Mouse (Mus musculus) cerebellum, postnatal 36 days (tissue): ENCODE measurements around the gene Nt5dc2.

ENCODE experiments used
- DNase-seq, 2 experiments: peaks; one replicate each; pipeline ENCODE4 v3.0.0; 2021 to 2022; ENCODE audit warnings: mixed read lengths in 2 of 2

Gene Nt5dc2

GRCm38 (mm10) chr14:31169508-31169907, 38.7 kb downstream of the Nt5dc2 start:
- DNase-seq: no peak

- no peak for DNase-seq
Observed at GRCm38 (mm10) chr14:31170963-31171362, 40.1 kb downstream of the Nt5dc2 start.

DNA sequence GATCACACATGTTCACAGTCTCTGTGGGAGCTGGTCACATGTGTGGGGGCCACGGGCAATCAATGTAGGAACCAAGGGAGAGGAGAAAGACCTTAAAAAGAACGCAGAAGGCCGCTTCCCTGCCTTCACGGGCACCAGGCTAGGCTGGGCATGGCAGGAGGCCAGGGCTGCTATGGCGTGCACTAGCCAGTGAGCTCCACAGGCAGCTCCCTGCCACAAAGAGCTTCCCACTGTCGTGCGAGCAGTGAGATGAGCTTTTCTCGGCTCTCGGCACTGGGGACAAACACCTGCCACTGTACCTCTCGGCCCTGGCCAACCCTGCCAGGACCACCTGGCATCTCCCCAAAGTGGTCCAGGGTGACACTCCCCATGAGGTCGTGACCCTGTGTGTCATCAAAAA, 40.5 kb downstream of the Nt5dc2 start:
- peak; percentile 69 to 79 for DNase-seq

DNA sequence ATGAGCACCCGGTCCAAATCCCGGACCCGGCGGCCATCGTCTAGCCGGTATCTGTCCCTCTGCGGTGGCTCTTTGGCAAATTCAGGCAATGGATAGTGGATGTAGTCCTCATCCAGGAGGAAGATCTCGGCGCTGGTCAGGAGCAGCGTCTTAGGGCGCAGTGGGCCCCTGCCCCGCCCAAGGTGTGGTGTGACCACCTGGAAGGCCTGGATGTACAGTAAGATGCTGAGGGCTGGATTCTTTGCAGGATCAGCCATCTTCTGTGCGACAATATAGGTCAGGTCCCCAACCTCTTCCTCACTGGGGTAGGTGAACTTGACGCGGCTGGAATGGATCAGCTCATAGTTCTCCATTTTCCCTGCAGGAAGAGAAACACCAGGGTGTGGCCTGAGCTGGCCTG, 41.0 kb downstream of the Nt5dc2 start:
- no peak for DNase-seq

GRCm38 (mm10) chr14:31172781-31173455, 42.1 kb downstream of the Nt5dc2 start:
- DNase-seq: peak; percentile 63 to 66

- no peak for DNase-seq
Observed at GRCm38 (mm10) chr14:31173537-31173936, 42.7 kb downstream of the Nt5dc2 start.

DNA sequence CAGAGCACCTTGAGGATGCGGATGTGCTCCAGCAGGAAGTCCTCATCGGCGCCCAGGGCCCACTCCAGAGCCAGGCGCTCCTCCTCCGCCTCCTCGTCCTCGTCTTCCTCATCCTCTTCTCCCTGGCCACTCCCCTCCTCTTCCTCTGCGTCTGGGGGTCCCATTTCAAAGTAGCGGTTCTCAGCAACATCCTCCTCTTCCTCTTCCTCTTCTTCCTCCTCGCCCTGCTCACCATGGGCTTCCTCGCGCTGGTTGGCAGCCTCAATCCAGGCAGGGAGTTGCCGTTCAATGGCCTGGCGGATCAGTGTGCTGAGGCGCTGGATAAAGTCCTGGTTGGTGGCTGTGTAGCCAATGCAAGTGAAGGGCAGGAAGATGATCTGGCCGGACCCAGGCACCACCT, 46.4 kb downstream of the Nt5dc2 start:
- no peak for DNase-seq

- DNase-seq: no peak
Observed at GRCm38 (mm10) chr14:31177715-31178114, 46.9 kb downstream of the Nt5dc2 start.

- no peak for DNase-seq
Observed at GRCm38 (mm10) chr14:31179677-31180365, 49.0 kb downstream of the Nt5dc2 start.

DNA sequence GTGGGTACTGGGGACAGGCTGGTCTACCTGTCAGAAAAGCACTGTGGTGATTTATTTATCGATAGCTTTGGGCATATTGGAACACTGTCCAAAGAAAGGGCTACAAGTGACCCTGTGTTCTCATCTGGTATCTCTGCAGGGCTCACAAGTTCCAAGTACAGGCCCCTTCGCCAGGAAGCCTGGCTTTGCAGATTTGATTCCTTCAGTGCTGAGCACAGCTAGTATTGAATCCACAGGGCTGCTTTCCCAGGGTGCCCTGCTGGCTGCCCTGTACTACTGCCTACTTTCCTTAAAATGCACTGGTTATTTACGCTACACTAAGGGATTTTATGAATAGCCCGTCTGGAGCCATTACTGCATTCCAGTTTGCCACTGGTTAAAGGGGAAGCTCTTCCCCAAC, 50.7 kb downstream of the Nt5dc2 start:
- no peak for DNase-seq

DNA sequence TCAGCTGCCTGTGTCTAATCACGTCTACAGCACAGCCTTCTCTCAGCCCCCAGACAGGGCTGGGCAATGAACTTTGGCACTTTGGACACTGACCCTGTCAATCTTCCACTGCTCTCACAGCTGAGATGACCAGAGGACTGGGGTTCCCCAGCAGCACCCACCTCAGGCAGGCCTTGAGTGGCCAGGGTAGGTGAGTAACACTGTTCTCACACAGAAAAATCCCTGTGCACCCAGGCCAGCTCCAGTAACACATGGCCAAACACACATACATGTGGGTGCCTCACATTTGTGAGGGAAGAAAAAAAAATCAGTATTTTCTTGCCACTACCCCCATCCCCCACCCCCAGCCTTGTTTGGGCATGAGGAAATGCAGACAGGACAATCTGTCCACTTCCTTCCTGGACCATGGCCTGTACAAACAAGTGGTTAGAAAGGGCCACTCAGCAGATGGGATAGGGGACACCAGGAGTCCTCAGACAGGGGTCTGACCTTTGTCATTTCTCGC, 52.0 kb downstream of the Nt5dc2 start:
- DNase-seq: no peak

GRCm38 (mm10) chr14:31183541-31183940, 52.7 kb downstream of the Nt5dc2 start:
- DNase-seq: no peak

GRCm38 (mm10) chr14:31184195-31184594, 53.3 kb downstream of the Nt5dc2 start:
- DNase-seq: no peak

- DNase-seq: peak in 1 of 2 experiments; percentile 35
Observed at GRCm38 (mm10) chr14:31186656-31187055, 55.8 kb downstream of the Nt5dc2 start.
